Mouse (Mus musculus): ENCODE measurements around the gene Xaf1. TPM values are rescaled to one million over a fixed set of nuclear protein-coding genes. Genes with fewer than 3 reads are reported as not detected.

Xaf1 gene
- total and polyA plus RNA-seq, 3 experiments: 1.0 to 1.8 TPM; not detected in 1

DNA sequence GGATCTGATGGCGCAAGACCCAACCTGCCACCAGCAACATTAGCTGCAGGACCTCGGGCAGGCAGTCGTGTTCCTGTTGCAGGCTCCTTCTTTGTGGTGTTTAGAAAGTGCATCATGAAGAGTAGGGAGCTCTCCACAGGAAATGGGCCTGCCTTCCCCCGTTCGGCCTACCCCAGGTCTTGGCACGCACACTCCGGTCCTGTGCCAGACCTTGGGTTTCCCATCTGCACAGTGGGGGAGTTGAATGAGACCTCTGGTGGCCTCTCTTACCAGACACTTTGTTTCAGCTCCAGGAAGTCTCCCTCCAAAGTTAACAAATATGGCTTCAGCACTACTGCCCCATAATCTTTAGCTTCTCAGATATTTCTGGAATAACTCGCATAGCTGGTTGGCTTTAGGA is 35.3 kb downstream of the Xaf1 start:
- Histone ChIP-seq H3K79me2 (ENCODE audit: control insufficient read depth, insufficient read depth, low read length, poor library complexity) (no peaks in the 10 kb centered on the region), H3K36me3 (ENCODE audit: control insufficient read depth in 1 of 2, insufficient read depth in 2 of 2, low read length in 2 of 2) (no peaks in the 10 kb centered on the region), H3K9ac (ENCODE audit: control insufficient read depth, low read depth, low read length, poor library complexity, severe bottlenecking) (no peak overlapping the region), H3K4me1 (ENCODE audit: control insufficient read depth in 1 of 2, insufficient read depth in 2 of 2, low read length in 2 of 2) (0 out of 4 replicates have a peak, but pooled peaks cover 0 to 4% of the 10 kb centered on the region in 2 experiments), H3K27ac (ENCODE audit: control insufficient read depth, low read depth, low read length) (no peak overlapping the region), H3K9me3 (replicated peaks; ENCODE audit: insufficient read depth, low read length) (no peaks in the 10 kb centered on the region), H3K27me3 (ENCODE audit: control insufficient read depth in 1 of 2, insufficient read depth in 2 of 2, low read length in 2 of 2) (peaks cover 9 to 13% of the 10 kb centered on the region in 2 experiments), H3K4me3 (ENCODE audit: control insufficient read depth in 1 of 2, insufficient read depth in 1 of 2, low read depth in 2 of 2, low read length in 2 of 2) (no peak overlapping the region)
- TF ChIP-seq ZC3H11A (IDR thresholded peaks at IDR 0.05; ENCODE audit: low read depth, low read length) (no peak), POLR2AphosphoS5 (IDR thresholded peaks at IDR 0.05; ENCODE audit: borderline replicate concordance, low read depth, low read length) (no peak), NELFE (IDR thresholded peaks at IDR 0.05; ENCODE audit: low read depth, low read length) (no peak), CHD1 (IDR thresholded peaks at IDR 0.05; ENCODE audit: low read depth, low read length) (no peak), TBP (IDR thresholded peaks at IDR 0.05; ENCODE audit: low read depth, low read length) (no peak), MAFK (IDR thresholded peaks at IDR 0.05; ENCODE audit: borderline replicate concordance, low read depth, low read length) (no peak), ZNF384 (IDR thresholded peaks at IDR 0.05; ENCODE audit: low read depth, low read length) (no peak), JUND (IDR thresholded peaks at IDR 0.05; ENCODE audit: low read depth, low read length) (no peak), HCFC1 (IDR thresholded peaks at IDR 0.05; ENCODE audit: low read depth, low read length) (no peak), KAT2A (conservative IDR thresholded peaks at IDR 0.05; ENCODE audit: low read depth, low read length) (no peak), CHD2 (IDR thresholded peaks at IDR 0.05; ENCODE audit: low read length) (no peak), MXI1 (IDR thresholded peaks at IDR 0.05; ENCODE audit: low read depth, low read length) (no peak), NRF1 (IDR thresholded peaks at IDR 0.05; ENCODE audit: insufficient read depth, low read depth, low read length, poor library complexity, severe bottlenecking) (no peak), CTCF (IDR thresholded peaks at IDR 0.05 in 2 of 3, conservative IDR thresholded peaks at IDR 0.05 in 1 of 3; ENCODE audit: control insufficient read depth in 1 of 3, insufficient read depth in 1 of 3, low read depth in 2 of 3, low read length in 3 of 3, poor library complexity in 1 of 3, severe bottlenecking in 1 of 3) (no peak), MAX (IDR thresholded peaks at IDR 0.05; ENCODE audit: low read length) (no peak)
- no peak for DNase-seq (ENCODE audit: low read depth, low spot score)

DNA sequence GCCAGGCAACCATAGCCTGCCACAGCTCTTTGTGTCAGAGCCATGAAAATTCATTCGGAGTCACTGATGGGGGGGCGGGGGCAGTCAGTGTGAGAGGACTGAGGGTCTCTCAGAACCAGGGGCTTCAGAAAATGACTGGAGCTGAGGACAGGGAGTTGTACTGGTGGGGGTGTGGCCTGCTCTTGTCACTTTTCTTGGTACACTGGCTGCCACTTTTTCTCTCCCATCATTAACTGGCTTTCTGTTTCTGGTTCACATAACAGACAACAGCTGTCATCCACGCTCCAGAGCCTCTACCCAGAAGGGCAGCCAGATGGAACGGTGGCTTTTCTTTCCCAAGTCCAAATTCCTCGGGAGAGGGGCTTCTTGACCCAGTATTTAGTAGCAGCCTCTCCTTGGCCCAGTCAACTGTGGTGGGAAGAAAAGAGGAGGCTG is 37.0 kb downstream of the Xaf1 start:
- Histone ChIP-seq H3K36me3 (ENCODE audit: control insufficient read depth in 1 of 2, insufficient read depth in 2 of 2, low read length in 2 of 2) (no peaks in the 10 kb centered on the region), H3K9me3 (replicated peaks; ENCODE audit: insufficient read depth, low read length) (no peaks in the 10 kb centered on the region), H3K79me2 (ENCODE audit: control insufficient read depth, insufficient read depth, low read length, poor library complexity) (no peaks in the 10 kb centered on the region), H3K4me3 (ENCODE audit: control insufficient read depth in 1 of 2, insufficient read depth in 1 of 2, low read depth in 2 of 2, low read length in 2 of 2) (no peak overlapping the region), H3K27me3 (ENCODE audit: control insufficient read depth in 1 of 2, insufficient read depth in 2 of 2, low read length in 2 of 2) (peaks cover 9 to 11% of the 10 kb centered on the region in 2 experiments), H3K4me1 (ENCODE audit: control insufficient read depth in 1 of 2, insufficient read depth in 2 of 2, low read length in 2 of 2) (no peaks in the 10 kb centered on the region), H3K9ac (ENCODE audit: control insufficient read depth, low read depth, low read length, poor library complexity, severe bottlenecking) (no peak overlapping the region), H3K27ac (ENCODE audit: control insufficient read depth, low read depth, low read length) (no peak overlapping the region)
- DNase-seq (ENCODE audit: low read depth, low spot score): no peak
- TF ChIP-seq NRF1 (IDR thresholded peaks at IDR 0.05; ENCODE audit: insufficient read depth, low read depth, low read length, poor library complexity, severe bottlenecking) (no peak), SIN3A (IDR thresholded peaks at IDR 0.05; ENCODE audit: low read length) (no peak), MAZ (IDR thresholded peaks at IDR 0.05; ENCODE audit: low read depth, low read length) (no peak), NELFE (IDR thresholded peaks at IDR 0.05; ENCODE audit: low read depth, low read length) (no peak), ZC3H11A (IDR thresholded peaks at IDR 0.05; ENCODE audit: low read depth, low read length) (no peak), TAL1 (IDR thresholded peaks at IDR 0.05; ENCODE audit: low read length) (no peak), EP300 (IDR thresholded peaks at IDR 0.05; ENCODE audit: low read depth in 1 of 2, low read length in 2 of 2) (no peak), ZKSCAN1 (IDR thresholded peaks at IDR 0.05; ENCODE audit: low read depth, low read length) (no peak), GATA1 (IDR thresholded peaks at IDR 0.05; ENCODE audit: low read depth, low read length) (no peak), SMC3 (IDR thresholded peaks at IDR 0.05; ENCODE audit: low read depth, low read length) (no peak), POLR2AphosphoS5 (IDR thresholded peaks at IDR 0.05; ENCODE audit: borderline replicate concordance, low read depth, low read length) (no peak), USF1 (IDR thresholded peaks at IDR 0.05; ENCODE audit: low read depth, low read length) (no peak), KAT2A (conservative IDR thresholded peaks at IDR 0.05; ENCODE audit: low read depth, low read length) (no peak), HCFC1 (IDR thresholded peaks at IDR 0.05; ENCODE audit: low read depth, low read length) (no peak), MYB (IDR thresholded peaks at IDR 0.05; ENCODE audit: low read depth, low read length) (no peak), CHD2 (IDR thresholded peaks at IDR 0.05; ENCODE audit: low read length) (no peak)

Measured in MEL (cell line).